18 mouse cellular contexts compared by ENCODE assay signal in the genomic region with DNA sequence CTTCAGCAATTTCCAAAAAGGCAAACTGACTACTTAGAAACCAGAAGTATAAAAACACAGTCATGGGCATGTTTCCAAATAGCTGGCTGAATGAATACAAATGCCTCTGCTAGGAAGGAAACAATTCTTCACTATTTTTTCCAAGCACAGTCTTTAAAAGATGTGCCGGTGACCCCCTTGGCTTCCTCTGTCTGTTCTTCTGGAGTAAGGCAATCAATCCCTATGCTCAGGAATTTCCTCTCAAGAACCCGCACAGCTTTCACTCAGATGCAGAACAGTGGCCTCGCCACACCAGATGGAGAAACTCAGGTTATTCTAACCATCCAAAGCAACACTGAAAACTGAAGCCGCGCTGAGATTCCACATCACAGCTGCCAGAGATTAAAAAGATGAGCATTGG.
A peak's percentile ranks its signal among the peaks of the same experiment; 100 is the strongest.
DNase-seq lines count a peak whose midpoint lies in the region; ATAC-seq and TF ChIP-seq lines count a peak whose summit lies in the region.
"Had no signal": no experiment of that assay in that cellular context is flagged by ENCODE, and none has a peak within 500 bp of the region (broad histone marks: within the 10 kb centered on the region; RNA-seq: fewer than 3 reads in every experiment).

No protein-coding gene starts in this region.

- H3K36me3 ChIP-seq in lung, embryonic 14.5 days (ENCODE audit: insufficient read depth) = no peaks in the 10 kb centered on the region
- no peaks in the 10 kb centered on the region for H3K36me3 ChIP-seq in embryonic facial prominence, embryonic 14.5 days (ENCODE audit: control insufficient read depth, insufficient read depth, low read length)
- H3K36me3 ChIP-seq: hindbrain, embryonic 12.5 days; limb, embryonic 15.5 days; neural tube, embryonic 15.5 days had no signal

- H3K27me3 ChIP-seq in lung, embryonic 14.5 days (ENCODE audit: insufficient read depth, low read length) = no peaks in the 10 kb centered on the region
- H3K27me3 ChIP-seq in embryonic facial prominence, embryonic 14.5 days (replicated peaks; ENCODE audit: control insufficient read depth, insufficient read depth, low read length) = no peaks in the 10 kb centered on the region
- H3K27me3 ChIP-seq: hindbrain, embryonic 12.5 days; limb, embryonic 15.5 days; neural tube, embryonic 15.5 days had no signal

- peak; percentile 19 to 53 for DNase-seq in frontal cortex, adult 2 months (ENCODE audit: extremely low spot score in 1 of 2, low spot score in 1 of 2)
- no peak for DNase-seq in frontal cortex, postnatal 14 days (ENCODE audit: low spot score in 2 of 2)
- peak; percentile 74 for DNase-seq in lung, embryonic 14.5 days
- no peak for DNase-seq in lung, postnatal 4 days
- peak; percentile 78 for DNase-seq in embryonic facial prominence, embryonic 14.5 days (ENCODE audit: low spot score)
- peak; percentile 44 to 62 for DNase-seq in kidney, postnatal 4 days
- DNase-seq in retina, embryonic 14.5 days (ENCODE audit: low spot score) = no peak
- DNase-seq in gastrocnemius, adult 18-20 months (ENCODE audit: low spot score) = no peak
- DNase-seq: adrenal gland, adult 8-10 months; gastrocnemius, adult 2 months; right cerebral cortex, postnatal 25 days had no signal

- no peak overlapping the region for H3K4me2 ChIP-seq in lung, embryonic 14.5 days
- no peak overlapping the region for H3K4me2 ChIP-seq in embryonic facial prominence, embryonic 14.5 days (ENCODE audit: low read depth, low read length)
- H3K4me2 ChIP-seq: heart, embryonic 11.5 days; hindbrain, embryonic 12.5 days; limb, embryonic 15.5 days; neural tube, embryonic 15.5 days had no signal

- no peak overlapping the region for H3K27ac ChIP-seq in lung, embryonic 14.5 days (ENCODE audit: low read depth)
- no peak overlapping the region for H3K27ac ChIP-seq in embryonic facial prominence, embryonic 14.5 days (replicated peaks; ENCODE audit: low read depth, low read length)
- H3K27ac ChIP-seq: gastrocnemius, adult 2 months; hindbrain, embryonic 12.5 days; limb, embryonic 15.5 days; neural tube, embryonic 15.5 days had no signal

- H3K4me3 ChIP-seq in lung, embryonic 14.5 days (ENCODE audit: low read depth, low read length) = no peak overlapping the region
- H3K4me3 ChIP-seq in embryonic facial prominence, embryonic 14.5 days (ENCODE audit: low read depth, low read length) = no peak overlapping the region
- H3K4me3 ChIP-seq: gastrocnemius, adult 2 months; hindbrain, embryonic 12.5 days; limb, embryonic 15.5 days; neural tube, embryonic 15.5 days had no signal

- no peaks in the 10 kb centered on the region for H3K9me3 ChIP-seq in lung, embryonic 14.5 days (ENCODE audit: low read depth, low read length)
- H3K9me3 ChIP-seq in embryonic facial prominence, embryonic 14.5 days (ENCODE audit: control insufficient read depth, low read length) = no peaks in the 10 kb centered on the region
- H3K9me3 ChIP-seq: hindbrain, embryonic 12.5 days; limb, embryonic 15.5 days; neural tube, embryonic 15.5 days had no signal

- no peak for TF ChIP-seq CTCF in lung, embryonic 14.5 days (IDR thresholded peaks at IDR 0.05; ENCODE audit: low read depth)

- WGBS in lung, embryonic 14.5 days = 21% methylated on average over 5 of the region's 5 CpGs
- 36% methylated on average over 5 of the region's 5 CpGs for WGBS in embryonic facial prominence, embryonic 14.5 days

- H3K4me1 ChIP-seq in lung, embryonic 14.5 days (ENCODE audit: insufficient read depth) = no peaks in the 10 kb centered on the region
- H3K4me1 ChIP-seq in embryonic facial prominence, embryonic 14.5 days (ENCODE audit: control insufficient read depth, insufficient read depth, low read length) = no peaks in the 10 kb centered on the region
- H3K4me1 ChIP-seq: hindbrain, embryonic 12.5 days had no signal

- no peak overlapping the region for H3K9ac ChIP-seq in lung, embryonic 14.5 days
- no peak overlapping the region for H3K9ac ChIP-seq in embryonic facial prominence, embryonic 14.5 days (ENCODE audit: low read depth, low read length)
- H3K9ac ChIP-seq: hindbrain, embryonic 12.5 days; limb, embryonic 15.5 days; neural tube, embryonic 15.5 days had no signal

- ATAC-seq in lung, embryonic 14.5 days (ENCODE audit: insufficient read depth) = no peak
- no peak for ATAC-seq in embryonic facial prominence, embryonic 14.5 days (ENCODE audit: low read depth)
- ATAC-seq: CD4-positive, CD25-positive, alpha-beta regulatory T cell, adult 4 months; lung, postnatal 0 days; Patski had no signal

Comparison
In these comparisons a context has a peak if more than half of its experiments do, and no peak if none do; other contexts are left out.
1. DNase-seq: peak in frontal cortex, adult 2 months (2 of 2), lung, embryonic 14.5 days (single experiment), embryonic facial prominence, embryonic 14.5 days (single experiment) and kidney, postnatal 4 days (2 of 2); none in frontal cortex, postnatal 14 days (0 of 2), lung, postnatal 4 days (0 of 2), retina, embryonic 14.5 days (single experiment) and gastrocnemius, adult 18-20 months (single experiment).